Comparison of ENCODE assay signal across 10 mouse cellular contexts in genomic region chr7:114719381-114720131, GRCm38 (mm10). TPM values are rescaled to one million over a fixed set of nuclear protein-coding genes. Genes with fewer than 3 reads are reported as not detected.
DNase-seq lines count a peak whose midpoint lies in the region; ATAC-seq and TF ChIP-seq lines count a peak whose summit lies in the region.
"Had no signal": no experiment of that assay in that cellular context is flagged by ENCODE, and none has a peak within 500 bp of the region (broad histone marks: within the 10 kb centered on the region; RNA-seq: fewer than 3 reads in every experiment).

No protein-coding gene starts in this region.

- peak overlapping the region; percentile 49 for H3K4me2 ChIP-seq in hindbrain, embryonic 15.5 days
- peak overlapping the region; percentile 34 for H3K4me2 ChIP-seq in neural tube, embryonic 11.5 days (ENCODE audit: low read depth)

- H3K4me3 ChIP-seq in gastrocnemius, adult 2 months = peak overlapping the region; percentile 13; the same call in 1 of the 2 replicates
- H3K4me3 ChIP-seq in embryonic fibroblast, embryonic 13.5 days (ENCODE audit: insufficient read depth, low read length) = no peak overlapping the region
- H3K4me3 ChIP-seq in hindbrain, embryonic 15.5 days = peak overlapping the region; percentile 18
- no peak overlapping the region for H3K4me3 ChIP-seq in neural tube, embryonic 11.5 days (ENCODE audit: low read depth, low read length)

- H3K4me1 ChIP-seq in embryonic fibroblast, embryonic 13.5 days (ENCODE audit: control insufficient read depth, insufficient read depth, low read length) = no peaks in the 10 kb centered on the region
- peaks cover 16% of the 10 kb centered on the region for H3K4me1 ChIP-seq in hindbrain, embryonic 15.5 days (replicated peaks)
- H3K4me1 ChIP-seq in neural tube, embryonic 11.5 days (ENCODE audit: control insufficient read depth, insufficient read depth, low read length) = peaks cover 7% of the 10 kb centered on the region; the same call in 1 of the 2 replicates

- no peak overlapping the region for H3K9ac ChIP-seq in hindbrain, embryonic 15.5 days
- no peak overlapping the region for H3K9ac ChIP-seq in neural tube, embryonic 11.5 days (ENCODE audit: low read length)

- no peak overlapping the region for H3K27ac ChIP-seq in gastrocnemius, adult 2 months
- H3K27ac ChIP-seq in embryonic fibroblast, embryonic 13.5 days (ENCODE audit: insufficient read depth, low read length) = no peak overlapping the region
- no peak overlapping the region for H3K27ac ChIP-seq in hindbrain, embryonic 15.5 days (replicated peaks)
- no peak overlapping the region for H3K27ac ChIP-seq in neural tube, embryonic 11.5 days (ENCODE audit: low read depth, low read length)

- 4% methylated on average over 17 of the region's 17 CpGs for WGBS in hindbrain, embryonic 15.5 days
- 6% methylated on average over 17 of the region's 17 CpGs for WGBS in neural tube, embryonic 11.5 days

- H3K27me3 ChIP-seq in hindbrain, embryonic 15.5 days = peaks cover 42% of the 10 kb centered on the region
- H3K27me3 ChIP-seq in neural tube, embryonic 11.5 days (ENCODE audit: control insufficient read depth, insufficient read depth, low read length) = peaks cover 25% of the 10 kb centered on the region

- DNase-seq in gastrocnemius, adult 2 months = peak; percentile 19
- DNase-seq in gastrocnemius, postnatal 4 days (ENCODE audit: low spot score in 2 of 2) = no peak
- peak; percentile 69 for DNase-seq in adrenal gland, adult 2 months
- DNase-seq in liver = peak; percentile 31
- peak; percentile 68 for DNase-seq in neural tube, embryonic 11.5 days (ENCODE audit: low spot score)
- DNase-seq in natural killer cell, adult 2 months (ENCODE audit: low spot score in 2 of 2) = no peak

- H3K36me3 ChIP-seq in hindbrain, embryonic 15.5 days = no peaks in the 10 kb centered on the region
- no peaks in the 10 kb centered on the region for H3K36me3 ChIP-seq in neural tube, embryonic 11.5 days (ENCODE audit: control insufficient read depth, insufficient read depth, low read length)

- H3K9me3 ChIP-seq in hindbrain, embryonic 15.5 days = no peaks in the 10 kb centered on the region
- H3K9me3 ChIP-seq in neural tube, embryonic 11.5 days (ENCODE audit: control insufficient read depth, low read length) = no peaks in the 10 kb centered on the region

- no peak for TF ChIP-seq POLR2A in embryonic fibroblast, embryonic 13.5 days (IDR thresholded peaks at IDR 0.05; ENCODE audit: low read depth, low read length)

- intact Hi-C loops in gastrocnemius, adult 2 months (cut with DNase I) = loop anchor here (10.0 kb wide), 1 partner anchor 135 kb away; no protein-coding TSS in a partner anchor

- TF ChIP-seq CTCF in gastrocnemius, adult 2 months (IDR thresholded peaks at IDR 0.05) = peak; percentile 41
- TF ChIP-seq CTCF in embryonic fibroblast, embryonic 13.5 days (IDR thresholded peaks at IDR 0.05; ENCODE audit: borderline replicate concordance, insufficient read depth, low read length) = peak; percentile 41; the same call in 1 of the 2 replicates

- ATAC-seq in hindbrain, embryonic 15.5 days (ENCODE audit: low FRiP score, low read depth) = no peak
- ATAC-seq in neural tube, embryonic 11.5 days (ENCODE audit: insufficient read depth, low FRiP score, low TSS enrichment) = no peak

RNA-seq across cellular contexts. Expression of gene Calcb, which starts 1.1 kb away (rescaled TPM):
- not detected for total RNA-seq in gastrocnemius, adult 2 months (2021)
- total RNA-seq in gastrocnemius, postnatal 4 days (2021) = not detected
- not detected for total RNA-seq in adrenal gland, adult 2 months (2021)
- 0.19 TPM in 1 of 2 replicates, not detected in the other for polyA plus RNA-seq in adrenal gland, adult 2 months (2012; rRNA removed)
- 0.76 TPM in 1 of 2 replicates, not detected in the other for polyA plus RNA-seq in embryonic fibroblast, embryonic 13.5 days (2011; ENCODE audit: insufficient read length, low read depth, missing spikeins)
- 4.5 and 6.9 TPM in 2 replicates for polyA plus RNA-seq in hindbrain, embryonic 15.5 days (2015; fragmentation: Nextera tagmentation; extraction: Ambion mirVana)
- polyA plus RNA-seq in neural tube, embryonic 11.5 days (2014; fragmentation: Nextera tagmentation; extraction: Ambion mirVana) = 0.69 and 2.2 TPM in 2 replicates
- total RNA-seq: layer of hippocampus, postnatal 36 days; MEL had no signal

RNA-seq across cellular contexts. Expression of gene Insc, which starts 23.9 kb away (rescaled TPM):
- 1 to 10 TPM in 1 of 2 experiments, under 1 TPM in 1; 0.48 to 1.9 TPM for total RNA-seq in gastrocnemius, adult 2 months (2021)
- total RNA-seq in gastrocnemius, postnatal 4 days (2021) = 1 to 10 TPM; 5.8 to 8.6 TPM
- 1 to 10 TPM; 1.1 to 2.2 TPM for total RNA-seq in adrenal gland, adult 2 months (2021)
- polyA plus RNA-seq in adrenal gland, adult 2 months (2012; rRNA removed) = 1.7 and 1.9 TPM in 2 replicates
- polyA plus RNA-seq in embryonic fibroblast, embryonic 13.5 days (2011; ENCODE audit: insufficient read length, low read depth, missing spikeins) = 1.5 and 9.2 TPM in 2 replicates
- 3.6 and 4.6 TPM in 2 replicates for polyA plus RNA-seq in hindbrain, embryonic 15.5 days (2015; fragmentation: Nextera tagmentation; extraction: Ambion mirVana)
- 14.2 and 16.6 TPM in 2 replicates for polyA plus RNA-seq in neural tube, embryonic 11.5 days (2014; fragmentation: Nextera tagmentation; extraction: Ambion mirVana)
- total RNA-seq: MEL had no signal

Comparison
In these comparisons a context has a peak if more than half of its experiments do, and no peak if none do; other contexts are left out.
1. DNase-seq: peak in gastrocnemius, adult 2 months (single experiment), adrenal gland, adult 2 months (single experiment), liver (single experiment) and neural tube, embryonic 11.5 days (single experiment); none in gastrocnemius, postnatal 4 days (0 of 2) and natural killer cell, adult 2 months (0 of 2).
2. H3K4me3 ChIP-seq: peak in gastrocnemius, adult 2 months (single experiment) and hindbrain, embryonic 15.5 days (single experiment); none in embryonic fibroblast, embryonic 13.5 days (single experiment) and neural tube, embryonic 11.5 days (single experiment).